Mouse (Mus musculus): ENCODE results near the gene Gm49355.
"Not testable (repeated sequence)": the region's sequence is repeated elsewhere in the genome, so short reads cannot be mapped to it uniquely, and the experiment has no call there.

The Gm49355 gene

DNA sequence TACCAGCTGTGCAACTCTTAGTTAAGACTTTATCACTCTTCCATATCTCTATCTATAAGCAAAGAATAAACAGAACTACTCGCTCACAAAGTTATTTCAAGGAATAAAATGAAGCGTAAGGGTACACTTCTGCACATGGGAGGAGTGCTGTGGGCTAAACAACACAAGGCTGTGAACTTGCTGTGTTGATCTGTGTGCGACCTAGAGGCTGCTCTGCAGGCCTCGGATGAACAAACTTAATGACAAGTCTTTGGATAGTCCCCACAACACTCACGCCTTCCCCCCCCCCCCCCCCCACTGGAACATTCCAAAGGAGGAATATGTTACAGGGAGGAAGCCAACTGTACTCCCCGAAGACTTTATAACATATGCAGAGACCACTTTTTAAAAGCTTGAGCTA is at the start of gene Gm49355:
Gene Gm49355, plus strand, starts transcription at position 336 of the 400 bp plus-strand sequence.
- 0 out of 2 replicates have a peak, but pooled peaks have one; percentile 5 for ATAC-seq (ENCODE audit: insufficient number of reproducible peaks, low FRiP score, low TSS enrichment)

GRCm38 (mm10) chr14:12243726-12244125 is 40.0 kb upstream of the Gm49355 start:
- no peak for ATAC-seq (ENCODE audit: insufficient number of reproducible peaks, low FRiP score, low TSS enrichment)

DNA sequence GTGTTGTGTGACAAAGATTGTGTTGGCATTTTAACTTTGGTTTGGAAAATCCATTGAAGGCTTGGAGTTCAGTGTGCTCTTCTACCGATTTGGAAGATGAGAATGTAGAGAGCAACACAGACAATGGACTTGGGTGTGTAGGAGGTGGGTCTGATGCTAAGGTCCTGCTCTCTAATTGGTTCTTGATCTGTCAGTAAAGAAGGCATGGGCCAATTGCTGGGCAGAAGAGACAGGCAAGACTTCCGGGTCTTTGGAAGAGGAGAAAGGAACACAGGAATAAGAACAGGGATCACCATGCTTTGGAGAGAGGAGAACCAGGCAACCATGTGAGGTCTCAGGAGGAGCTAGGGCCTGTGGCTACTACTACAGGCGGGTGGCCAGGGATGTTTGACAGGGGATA is 7.7 kb upstream of the Gm49355 start:
- no peak for ATAC-seq (ENCODE audit: insufficient number of reproducible peaks, low FRiP score, low TSS enrichment)

GRCm38 (mm10) chr14:12284141-12284912 is 551 bp downstream of the Gm49355 start, which contains the start of gene 3830406C13Rik:
TSS of gene 3830406C13Rik (plus strand) at chr14:12284173.
- ATAC-seq (ENCODE audit: insufficient number of reproducible peaks, low FRiP score, low TSS enrichment) = peak; percentile 97

- not testable (repeated sequence) for ATAC-seq (ENCODE audit: insufficient number of reproducible peaks, low FRiP score, low TSS enrichment)
These were observed 6.0 kb downstream of the Gm49355 start for GRCm38 (mm10) chr14:12289747-12290146.

- peak; percentile 80 for ATAC-seq (ENCODE audit: insufficient number of reproducible peaks, low FRiP score, low TSS enrichment)
These were observed 12.6 kb downstream of the Gm49355 start for GRCm38 (mm10) chr14:12296391-12296790.

DNA sequence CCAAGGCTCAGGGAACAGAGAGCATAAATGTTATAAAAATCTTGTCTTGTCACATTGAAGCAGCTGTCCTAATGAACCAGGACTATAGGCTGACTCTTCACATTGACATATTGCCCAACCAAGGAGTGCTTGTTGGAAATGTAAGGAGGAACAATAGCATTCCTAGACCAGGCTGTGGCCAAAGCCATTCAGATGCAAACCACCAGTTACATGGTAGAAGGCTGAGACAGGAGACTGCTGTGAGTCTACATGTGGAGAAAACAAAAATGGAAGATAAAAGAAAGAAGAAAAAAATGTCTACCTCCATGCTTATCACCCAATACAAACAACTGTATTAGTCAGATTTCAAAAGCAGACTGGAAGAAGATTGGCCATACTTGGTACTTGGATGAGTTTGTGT is 15.4 kb downstream of the Gm49355 start:
- ATAC-seq (ENCODE audit: insufficient number of reproducible peaks, low FRiP score, low TSS enrichment) = no peak

DNA sequence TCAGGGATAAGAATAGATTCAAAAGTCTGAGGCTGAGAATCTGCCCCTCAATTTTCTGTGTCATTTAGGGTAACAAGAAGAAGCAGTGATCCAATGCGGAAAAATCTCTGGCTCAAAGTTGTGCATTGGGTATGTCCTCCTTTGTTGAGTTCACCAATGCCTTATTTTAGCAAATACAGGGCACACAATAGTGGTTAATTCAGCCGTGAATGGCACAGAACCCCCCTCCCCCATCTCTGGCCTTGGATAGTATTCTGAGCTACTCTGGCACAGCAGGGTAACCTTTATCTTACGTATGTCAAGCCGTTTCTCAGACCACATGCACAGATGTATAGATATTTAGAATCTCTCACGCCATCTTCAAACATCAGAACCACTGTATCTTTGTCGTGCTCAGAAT is 15.9 kb downstream of the Gm49355 start:
- no peak for ATAC-seq (ENCODE audit: insufficient number of reproducible peaks, low FRiP score, low TSS enrichment)

DNA sequence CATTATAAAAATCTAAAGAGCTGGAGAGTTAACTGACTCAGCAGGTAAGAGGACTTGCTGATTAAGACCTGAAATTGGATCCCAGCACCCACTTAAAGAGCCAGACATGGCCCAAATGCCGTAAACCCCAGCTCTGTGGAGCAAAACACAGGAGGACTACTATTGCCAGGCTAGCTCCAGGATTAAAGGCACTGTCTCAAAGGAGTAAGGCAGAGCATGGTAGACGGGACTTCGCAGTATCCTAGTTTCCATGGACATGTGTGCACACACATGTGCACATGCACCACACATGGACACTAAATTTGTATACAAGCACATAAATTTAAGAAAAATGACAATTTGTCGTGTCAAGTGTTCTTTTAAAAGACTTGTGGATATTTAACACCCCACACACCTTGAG is 16.5 kb downstream of the Gm49355 start:
- ATAC-seq (ENCODE audit: insufficient number of reproducible peaks, low FRiP score, low TSS enrichment) = no peak

- no peak for ATAC-seq (ENCODE audit: insufficient number of reproducible peaks, low FRiP score, low TSS enrichment)
These were observed 16.9 kb downstream of the Gm49355 start for GRCm38 (mm10) chr14:12300677-12301076.

GRCm38 (mm10) chr14:12303106-12303505 is 19.3 kb downstream of the Gm49355 start:
- ATAC-seq (ENCODE audit: insufficient number of reproducible peaks, low FRiP score, low TSS enrichment) = no peak

- no peak for ATAC-seq (ENCODE audit: insufficient number of reproducible peaks, low FRiP score, low TSS enrichment)
These were observed 49.8 kb downstream of the Gm49355 start for GRCm38 (mm10) chr14:12333622-12334021.

DNA sequence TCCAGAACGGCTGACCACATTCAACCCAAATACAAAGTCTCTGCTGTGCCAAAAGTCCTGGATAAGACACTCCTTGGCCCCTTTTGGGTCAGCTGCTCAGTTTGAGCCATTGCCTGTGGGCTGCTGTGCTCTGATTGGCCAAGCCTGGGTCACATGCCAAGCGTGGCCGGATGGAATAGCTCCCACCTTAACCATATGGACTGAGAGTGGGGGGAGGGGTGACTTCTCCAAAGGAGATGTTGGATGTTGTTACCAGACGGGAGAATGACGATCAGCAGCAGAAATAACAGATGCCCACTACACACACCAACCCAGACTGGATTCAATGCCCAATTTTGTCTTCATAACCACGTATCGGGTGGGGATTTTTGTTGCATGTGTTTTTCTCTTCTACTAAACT is 51.1 kb downstream of the Gm49355 start:
- ATAC-seq (ENCODE audit: insufficient number of reproducible peaks, low FRiP score, low TSS enrichment) = no peak

- ATAC-seq (ENCODE audit: insufficient number of reproducible peaks, low FRiP score, low TSS enrichment) = no peak
These were observed 53.7 kb downstream of the Gm49355 start for GRCm38 (mm10) chr14:12337421-12337997.

DNA sequence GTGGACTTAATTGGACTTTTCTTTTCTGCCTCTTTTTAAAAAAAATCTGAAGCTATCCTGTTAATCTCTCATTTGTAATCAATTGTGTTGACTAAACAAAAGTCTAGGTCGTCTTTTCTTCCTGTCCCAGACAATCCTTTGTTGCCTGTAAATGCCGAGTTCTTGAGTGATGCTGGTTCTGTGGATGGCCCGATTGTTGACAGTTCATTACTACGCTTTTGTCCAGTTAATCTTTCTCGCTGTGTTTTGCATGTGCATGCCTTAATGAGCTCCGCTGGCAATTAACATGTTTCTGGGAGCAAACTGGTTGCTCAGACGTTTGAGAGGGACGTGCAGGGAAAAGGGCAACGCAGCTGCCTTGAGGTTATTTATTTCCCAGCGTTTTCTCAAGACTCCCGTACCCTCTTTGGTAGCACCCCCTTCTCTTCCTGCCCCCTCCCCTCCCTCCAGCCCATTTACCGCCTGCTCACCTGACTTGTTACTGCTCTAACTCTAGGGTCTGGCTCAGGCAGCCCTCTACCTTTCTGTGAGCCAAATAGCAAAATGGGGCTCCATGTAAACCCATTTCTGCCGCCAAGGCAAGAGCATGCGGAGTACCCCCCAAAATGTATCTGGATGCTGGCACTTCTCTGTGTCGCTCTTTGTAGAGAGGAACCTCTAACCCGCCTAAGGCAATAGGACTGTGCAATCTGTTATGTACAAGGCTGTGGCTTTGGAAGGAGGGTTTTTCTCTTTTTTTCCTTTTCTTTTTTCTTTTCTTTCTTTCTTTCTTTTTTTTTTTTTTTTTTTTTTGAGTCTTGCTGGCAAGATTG is 54.4 kb downstream of the Gm49355 start:
- ATAC-seq (ENCODE audit: insufficient number of reproducible peaks, low FRiP score, low TSS enrichment) = no peak

- no peak for ATAC-seq (ENCODE audit: insufficient number of reproducible peaks, low FRiP score, low TSS enrichment)
These were observed 55.2 kb downstream of the Gm49355 start for GRCm38 (mm10) chr14:12338811-12339565.

GRCm38 (mm10) chr14:12340238-12341074 is 56.7 kb downstream of the Gm49355 start:
- no peak for ATAC-seq (ENCODE audit: insufficient number of reproducible peaks, low FRiP score, low TSS enrichment)

DNA sequence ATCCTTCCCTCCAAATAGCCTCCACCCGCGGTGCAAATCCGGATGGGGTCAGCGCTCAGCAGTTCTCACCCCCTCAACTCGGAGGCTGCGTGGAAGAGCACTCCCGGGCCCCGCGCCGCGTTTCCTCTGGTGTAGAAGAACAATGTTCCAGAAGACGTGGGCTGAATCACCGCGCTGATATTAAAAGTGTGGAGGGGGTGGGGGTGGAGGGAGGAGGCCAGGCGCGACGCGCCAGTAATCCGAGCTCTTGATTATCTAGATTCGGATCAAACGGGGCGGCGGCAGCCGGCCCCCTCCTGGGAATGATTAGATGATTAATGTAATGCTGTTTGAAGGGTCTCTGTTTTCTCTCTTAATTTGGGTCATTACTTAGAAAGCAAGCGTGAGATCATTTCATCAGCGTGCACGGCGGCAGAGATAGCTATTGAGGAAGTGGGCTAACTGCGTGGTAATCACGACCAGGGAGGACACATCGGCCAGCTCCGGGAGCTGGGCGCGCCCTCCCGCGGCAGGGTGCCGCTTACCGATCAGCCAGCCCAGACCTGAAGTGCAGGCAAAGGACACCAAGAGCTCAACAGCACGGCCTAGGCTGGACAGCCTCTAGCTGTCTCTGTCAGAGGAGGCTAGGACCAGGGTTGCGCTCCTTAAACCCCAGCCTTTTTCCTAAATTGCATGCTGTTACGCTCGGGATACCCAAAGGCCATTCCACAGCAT is 57.5 kb downstream of the Gm49355 start:
- ATAC-seq (ENCODE audit: insufficient number of reproducible peaks, low FRiP score, low TSS enrichment) = no peak
